Mouse (Mus musculus): Measurements from ENCODE around the gene Tmem235. TPM values are rescaled to one million over a fixed set of nuclear protein-coding genes. Genes with fewer than 3 reads are reported as not detected.

The Tmem235 gene
- total and polyA plus RNA-seq, 3 experiments: not detected

GRCm38 (mm10) chr11:117871911-117872584 lies 11.5 kb downstream of the Tmem235 start:
- Histone ChIP-seq H3K4me3 (no peak overlapping the region), H3K27me3 (ENCODE audit: control insufficient read depth, insufficient read depth, low read length) (no peaks in the 10 kb centered on the region), H3K79me2 (replicated peaks; ENCODE audit: control insufficient read depth, insufficient read depth, low read length) (no peaks in the 10 kb centered on the region), H3K27ac (no peak overlapping the region), H3K9ac (ENCODE audit: low read depth, low read length) (no peak overlapping the region), H3K36me3 (ENCODE audit: control insufficient read depth, insufficient read depth, low read length) (no peaks in the 10 kb centered on the region), H3K4me1 (ENCODE audit: control insufficient read depth, insufficient read depth, low read length) (peaks cover 3% of the 10 kb centered on the region)
- WGBS: 70% methylated on average over 12 of the region's 12 CpGs
- DNase-seq: peak in 1 of 2 experiments; percentile 47
- TF ChIP-seq CTCF (IDR thresholded peaks at IDR 0.05) (no peak), POLR2A (IDR thresholded peaks at IDR 0.05; ENCODE audit: insufficient read depth, low read depth, low read length) (no peak), EP300 (IDR thresholded peaks at IDR 0.05; ENCODE audit: insufficient read depth, low read depth, low read length) (no peak)
- intact Hi-C loops (cut with DNase I): loop anchor here (2.0 to 5.0 kb wide), 3 partner anchors 41 to 350 kb away; partner anchors contain the start of gene Socs3

DNA sequence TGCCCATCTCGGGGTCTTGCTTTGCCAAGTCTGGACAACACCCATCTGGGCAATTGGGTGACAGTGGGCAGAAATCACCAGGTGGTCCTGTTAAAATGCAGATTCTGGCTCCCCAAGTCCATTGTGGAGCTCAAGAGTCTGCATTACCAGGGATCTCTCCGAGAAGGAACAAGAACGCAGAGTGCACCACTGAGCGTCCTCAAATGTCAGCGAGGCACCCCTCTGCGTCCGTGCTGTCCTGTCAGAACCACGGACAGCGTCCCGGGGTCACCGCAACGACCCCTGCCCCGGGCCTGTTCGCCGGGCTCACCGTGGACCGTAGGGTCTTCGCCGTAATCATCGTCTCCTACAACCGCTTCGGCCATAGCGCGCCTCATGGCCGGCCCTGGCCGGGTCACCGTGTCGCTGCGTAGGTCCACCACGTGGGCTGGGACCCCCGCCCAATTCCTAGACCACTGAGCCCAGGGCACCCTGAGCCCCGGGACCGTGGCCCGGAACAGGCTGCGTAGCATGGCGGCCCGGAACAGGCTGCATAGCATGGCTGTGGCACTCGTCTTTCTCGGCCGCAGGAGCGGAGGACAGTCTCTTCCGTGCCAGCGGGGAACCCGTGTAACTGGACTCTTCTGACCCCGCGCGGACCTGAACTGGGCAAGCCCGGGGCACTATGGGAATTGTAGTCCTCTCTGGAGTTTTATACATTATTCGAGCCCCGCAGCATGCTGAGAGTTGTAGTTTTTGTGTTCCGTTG lies 12.5 kb downstream of the Tmem235 start, which contains the start of gene Tha1:
TSS of gene Tha1 (minus strand) at position 621 of the 748 bp plus-strand sequence.
- Histone ChIP-seq H3K27ac (peak within 1 kb of the TSS; percentile 85), H3K27me3 (ENCODE audit: control insufficient read depth, insufficient read depth, low read length) (no peaks in the 10 kb centered on the region), H3K4me1 (ENCODE audit: control insufficient read depth, insufficient read depth, low read length) (peaks cover 5% of the 10 kb centered on the region), H3K9ac (ENCODE audit: low read depth, low read length) (peak within 1 kb of the TSS; percentile 88), H3K4me3 (peak within 1 kb of the TSS; percentile 65), H3K36me3 (ENCODE audit: control insufficient read depth, insufficient read depth, low read length) (no peaks in the 10 kb centered on the region), H3K79me2 (replicated peaks; ENCODE audit: control insufficient read depth, insufficient read depth, low read length) (no peaks in the 10 kb centered on the region)
- TF ChIP-seq EP300 (IDR thresholded peaks at IDR 0.05; ENCODE audit: insufficient read depth, low read depth, low read length) (no peak), CTCF (IDR thresholded peaks at IDR 0.05) (peak; percentile 5; the same call in 1 of the 2 replicates), POLR2A (IDR thresholded peaks at IDR 0.05; ENCODE audit: insufficient read depth, low read depth, low read length) (peak; percentile 75)
- 3% methylated on average over 51 of the region's 51 CpGs for WGBS
- intact Hi-C loops (cut with DNase I): loop anchor here (5.0 kb wide), 2 partner anchors 99 to 349 kb away; partner anchors contain the start of gene Socs3
- DNase-seq: peak; percentile 81 to 85

DNA sequence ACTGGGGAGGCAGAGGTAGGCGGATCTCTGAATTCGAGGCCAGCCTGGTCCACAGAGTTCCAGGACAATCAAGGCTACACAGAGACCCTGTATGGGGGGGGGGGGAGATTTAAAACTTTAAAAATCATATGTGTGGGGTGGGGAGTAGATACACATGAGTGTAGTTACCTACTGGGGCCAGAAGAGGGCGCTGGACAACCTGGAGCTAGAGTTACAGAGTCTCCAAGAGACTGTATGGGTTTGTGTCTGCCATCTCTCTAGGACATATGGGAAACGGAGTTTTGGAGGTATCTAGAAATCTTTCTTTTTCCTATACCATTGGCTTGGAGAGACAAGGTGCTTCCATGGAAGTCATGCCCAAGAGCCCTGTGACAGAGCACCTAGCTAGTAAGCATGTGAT lies 13.9 kb downstream of the Tmem235 start:
- peaks cover 5% of the 10 kb centered on the region for H3K4me1 ChIP-seq (ENCODE audit: control insufficient read depth, insufficient read depth, low read length)
- DNase-seq: no peak
- no peaks in the 10 kb centered on the region for H3K36me3 ChIP-seq (ENCODE audit: control insufficient read depth, insufficient read depth, low read length)
- no peak overlapping the region for H3K4me3 ChIP-seq
- WGBS: 73% methylated on average over 4 of the region's 4 CpGs
- H3K27me3 ChIP-seq (ENCODE audit: control insufficient read depth, insufficient read depth, low read length): no peaks in the 10 kb centered on the region
- intact Hi-C loops (cut with DNase I): loop anchor here (5.0 kb wide), 2 partner anchors 98 to 348 kb away; partner anchors contain the start of gene Socs3
- H3K27ac ChIP-seq: no peak overlapping the region
- no peak overlapping the region for H3K9ac ChIP-seq (ENCODE audit: low read depth, low read length)
- no peaks in the 10 kb centered on the region for H3K79me2 ChIP-seq (replicated peaks; ENCODE audit: control insufficient read depth, insufficient read depth, low read length)
- TF ChIP-seq EP300 (IDR thresholded peaks at IDR 0.05; ENCODE audit: insufficient read depth, low read depth, low read length): no peak
- TF ChIP-seq POLR2A (IDR thresholded peaks at IDR 0.05; ENCODE audit: insufficient read depth, low read depth, low read length): no peak
- TF ChIP-seq CTCF (IDR thresholded peaks at IDR 0.05): peak; percentile 48

GRCm38 (mm10) chr11:117875681-117876080 lies 15.1 kb downstream of the Tmem235 start:
- Histone ChIP-seq H3K9ac (ENCODE audit: low read depth, low read length) (no peak overlapping the region), H3K36me3 (ENCODE audit: control insufficient read depth, insufficient read depth, low read length) (no peaks in the 10 kb centered on the region), H3K27me3 (ENCODE audit: control insufficient read depth, insufficient read depth, low read length) (no peaks in the 10 kb centered on the region), H3K27ac (no peak overlapping the region), H3K4me1 (ENCODE audit: control insufficient read depth, insufficient read depth, low read length) (peaks cover 7% of the 10 kb centered on the region), H3K79me2 (replicated peaks; ENCODE audit: control insufficient read depth, insufficient read depth, low read length) (no peaks in the 10 kb centered on the region), H3K4me3 (no peak overlapping the region)
- intact Hi-C loops (cut with DNase I): no loop called here
- 26% methylated on average over 6 of the region's 6 CpGs for WGBS
- DNase-seq: no peak
- no peak for TF ChIP-seq POLR2A (IDR thresholded peaks at IDR 0.05; ENCODE audit: insufficient read depth, low read depth, low read length)
- TF ChIP-seq EP300 (IDR thresholded peaks at IDR 0.05; ENCODE audit: insufficient read depth, low read depth, low read length): no peak
- no peak for TF ChIP-seq CTCF (IDR thresholded peaks at IDR 0.05)

- peak; percentile 23 to 60 for DNase-seq
- peaks cover 12% of the 10 kb centered on the region for H3K4me1 ChIP-seq (ENCODE audit: control insufficient read depth, insufficient read depth, low read length)
- H3K9ac ChIP-seq (ENCODE audit: low read depth, low read length): peak overlapping the region; percentile 23
- H3K4me3 ChIP-seq: no peak overlapping the region
- H3K27ac ChIP-seq: no peak overlapping the region
- TF ChIP-seq POLR2A (IDR thresholded peaks at IDR 0.05; ENCODE audit: insufficient read depth, low read depth, low read length) (no peak), EP300 (IDR thresholded peaks at IDR 0.05; ENCODE audit: insufficient read depth, low read depth, low read length) (no peak)
- H3K36me3 ChIP-seq (ENCODE audit: control insufficient read depth, insufficient read depth, low read length): no peaks in the 10 kb centered on the region
- no peaks in the 10 kb centered on the region for H3K27me3 ChIP-seq (ENCODE audit: control insufficient read depth, insufficient read depth, low read length)
- H3K79me2 ChIP-seq (replicated peaks; ENCODE audit: control insufficient read depth, insufficient read depth, low read length): no peaks in the 10 kb centered on the region
- WGBS: 14% methylated on average over 13 of the region's 13 CpGs
- intact Hi-C loops (cut with DNase I): no loop called here
Observed at GRCm38 (mm10) chr11:117877917-117878745, 17.6 kb downstream of the Tmem235 start.
